Mouse (Mus musculus): ENCODE data around the gene Primpol. TPM values are rescaled to one million over a fixed set of nuclear protein-coding genes. Genes with fewer than 3 reads are reported as not detected.

Primpol gene
- polyA plus RNA-seq, 1 experiment from 2014 or later: 7.9 TPM

DNA sequence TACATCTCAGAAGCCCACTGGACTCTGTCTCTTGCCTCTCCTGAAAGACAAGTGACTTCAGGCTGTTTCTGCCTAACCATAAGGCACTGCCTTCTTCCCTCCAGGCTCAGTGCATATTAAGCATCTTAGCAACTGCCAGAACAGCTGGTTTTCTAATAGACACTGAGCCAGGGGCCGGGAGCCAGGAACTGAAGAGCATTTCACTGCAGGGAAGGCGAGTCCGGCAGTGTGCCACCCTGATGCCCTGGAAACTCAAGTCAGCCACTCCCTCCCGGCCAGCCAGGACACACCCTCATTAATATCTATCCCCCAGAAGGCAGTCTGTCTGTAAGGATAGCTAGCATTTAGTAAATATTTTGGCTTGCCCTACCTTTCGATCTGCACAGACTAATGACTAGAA lies 77.3 kb downstream of the Primpol start:
- ATAC-seq (ENCODE audit: low read depth): peak; percentile 51; the same call in 1 of the 2 replicates
- 52% methylated on average over 5 of the region's 5 CpGs for WGBS

DNA sequence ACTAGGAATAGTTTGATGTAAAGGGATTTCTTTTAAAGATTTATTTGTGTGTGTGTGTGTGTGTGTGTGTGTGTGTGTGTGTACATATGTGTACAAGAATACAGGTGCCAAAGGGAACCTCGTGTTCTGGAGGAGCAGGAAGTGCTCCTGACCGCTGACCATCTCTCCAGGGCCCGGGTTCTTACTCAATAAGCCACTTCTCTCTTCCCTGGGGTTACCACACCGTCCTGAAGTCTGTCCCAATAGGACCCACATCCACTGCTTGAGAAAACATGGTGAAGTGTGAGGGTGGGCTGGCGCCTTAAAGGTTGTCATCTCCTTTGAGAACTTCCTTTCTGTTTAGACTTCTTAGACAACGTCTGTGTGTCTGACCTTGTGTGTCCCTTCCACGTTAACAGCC lies 83.1 kb downstream of the Primpol start:
- H3K36me3 ChIP-seq (ENCODE audit: control insufficient read depth, insufficient read depth, low read length): no peaks in the 10 kb centered on the region
- H3K27me3 ChIP-seq (ENCODE audit: control insufficient read depth, insufficient read depth, low read length): no peaks in the 10 kb centered on the region
- ATAC-seq (ENCODE audit: low read depth): no peak
- no peaks in the 10 kb centered on the region for H3K4me1 ChIP-seq (ENCODE audit: control insufficient read depth, insufficient read depth, low read length)
- WGBS: 85% methylated on average over 7 of the region's 7 CpGs
- H3K9me3 ChIP-seq (ENCODE audit: control insufficient read depth, low read length): no peaks in the 10 kb centered on the region
- H3K4me3 ChIP-seq (ENCODE audit: low read depth, low read length): no peak overlapping the region
- H3K9ac ChIP-seq (replicated peaks; ENCODE audit: low read depth, low read length): no peak overlapping the region
- no peak overlapping the region for H3K27ac ChIP-seq (ENCODE audit: low read depth, low read length)
- no peak overlapping the region for H3K4me2 ChIP-seq (ENCODE audit: low read depth, low read length)

More for the DNA sequence above, 77.3 kb downstream of the Primpol start:
- Histone ChIP-seq H3K9me3 (ENCODE audit: control insufficient read depth, low read length) (no peaks in the 10 kb centered on the region), H3K27me3 (ENCODE audit: control insufficient read depth, insufficient read depth, low read length) (no peaks in the 10 kb centered on the region), H3K4me1 (ENCODE audit: control insufficient read depth, insufficient read depth, low read length) (no peaks in the 10 kb centered on the region), H3K9ac (replicated peaks; ENCODE audit: low read depth, low read length) (no peak overlapping the region), H3K4me3 (ENCODE audit: low read depth, low read length) (no peak overlapping the region), H3K27ac (ENCODE audit: low read depth, low read length) (no peak overlapping the region), H3K4me2 (ENCODE audit: low read depth, low read length) (no peak overlapping the region), H3K36me3 (ENCODE audit: control insufficient read depth, insufficient read depth, low read length) (no peaks in the 10 kb centered on the region)

DNA sequence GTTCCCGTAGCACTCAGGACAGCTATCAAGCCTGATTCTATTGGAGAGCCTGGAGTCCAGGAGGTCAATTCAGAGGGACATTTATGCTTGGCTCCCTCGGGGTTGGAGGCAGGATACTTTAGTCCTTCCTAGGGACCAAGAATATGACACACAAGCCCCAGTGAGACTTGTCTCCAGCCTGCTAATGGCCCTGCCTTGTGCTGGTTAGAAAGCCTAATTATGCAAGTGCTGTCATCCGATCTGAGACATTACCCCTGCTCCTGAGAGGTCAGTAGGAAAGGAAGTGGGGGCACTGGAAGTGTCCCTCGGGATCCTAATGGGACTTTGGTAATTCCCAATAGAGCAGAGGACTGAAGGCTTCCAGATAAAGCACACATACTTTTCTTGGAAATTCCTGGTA lies 86.5 kb downstream of the Primpol start:
- 25% methylated on average over 4 of the region's 4 CpGs for WGBS
- no peak overlapping the region for H3K4me2 ChIP-seq (ENCODE audit: low read depth, low read length)
- ATAC-seq (ENCODE audit: low read depth): no peak

DNA sequence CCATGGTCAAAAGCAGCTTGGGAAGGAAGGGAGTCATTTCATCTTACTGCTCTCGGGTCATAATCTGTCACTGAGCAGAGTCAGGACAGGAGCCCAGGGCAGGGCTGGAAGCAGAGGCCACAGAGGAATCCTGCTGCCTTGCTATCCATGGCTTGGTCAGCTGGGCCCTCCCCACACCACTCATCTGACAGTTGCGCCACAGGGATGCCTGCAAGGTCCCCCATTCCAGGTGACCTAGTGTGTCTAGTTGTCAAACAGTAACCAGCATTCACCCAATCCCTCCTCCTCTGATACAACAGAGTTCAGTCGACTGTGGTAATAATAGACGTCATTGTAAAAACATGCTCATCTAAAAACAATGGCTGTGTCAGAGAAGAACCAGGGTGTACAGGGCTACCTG lies 87.5 kb downstream of the Primpol start:
- Histone ChIP-seq H3K9me3 (ENCODE audit: control insufficient read depth, low read length) (no peaks in the 10 kb centered on the region), H3K4me1 (ENCODE audit: control insufficient read depth, insufficient read depth, low read length) (no peaks in the 10 kb centered on the region), H3K27me3 (ENCODE audit: control insufficient read depth, insufficient read depth, low read length) (no peaks in the 10 kb centered on the region), H3K27ac (ENCODE audit: low read depth, low read length) (no peak overlapping the region), H3K9ac (replicated peaks; ENCODE audit: low read depth, low read length) (no peak overlapping the region), H3K4me3 (ENCODE audit: low read depth, low read length) (no peak overlapping the region), H3K36me3 (ENCODE audit: control insufficient read depth, insufficient read depth, low read length) (no peaks in the 10 kb centered on the region), H3K4me2 (ENCODE audit: low read depth, low read length) (no peak overlapping the region)
- WGBS: 76% methylated on average over 4 of the region's 4 CpGs
- ATAC-seq (ENCODE audit: low read depth): no peak

More for the DNA sequence above, 86.5 kb downstream of the Primpol start:
- Histone ChIP-seq H3K4me3 (ENCODE audit: low read depth, low read length) (no peak overlapping the region), H3K9me3 (ENCODE audit: control insufficient read depth, low read length) (no peaks in the 10 kb centered on the region), H3K27me3 (ENCODE audit: control insufficient read depth, insufficient read depth, low read length) (no peaks in the 10 kb centered on the region), H3K36me3 (ENCODE audit: control insufficient read depth, insufficient read depth, low read length) (no peaks in the 10 kb centered on the region), H3K4me1 (ENCODE audit: control insufficient read depth, insufficient read depth, low read length) (no peaks in the 10 kb centered on the region), H3K27ac (ENCODE audit: low read depth, low read length) (no peak overlapping the region), H3K9ac (replicated peaks; ENCODE audit: low read depth, low read length) (no peak overlapping the region)

DNA sequence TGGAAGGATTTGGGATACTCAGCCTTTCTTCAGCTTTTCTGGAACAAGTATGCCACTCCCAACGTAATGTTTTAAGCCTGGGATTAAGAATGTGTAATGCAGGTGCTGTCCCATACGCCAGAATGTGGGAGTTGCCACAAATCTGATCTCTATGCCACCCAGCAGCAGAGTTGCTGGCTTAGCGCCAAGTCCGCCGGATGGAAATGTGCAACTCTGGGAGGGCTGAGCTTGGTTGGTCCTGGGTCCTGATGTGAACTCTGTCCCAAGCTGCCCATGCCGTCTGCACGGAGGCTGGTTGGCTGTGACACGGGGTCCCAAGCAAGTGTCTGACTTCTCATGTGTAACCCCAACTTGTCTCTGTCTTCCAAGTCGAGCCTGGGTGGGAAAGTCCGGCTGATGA lies 90.2 kb downstream of the Primpol start:
- no peaks in the 10 kb centered on the region for H3K36me3 ChIP-seq (ENCODE audit: control insufficient read depth, insufficient read depth, low read length)
- WGBS: 71% methylated on average over 10 of the region's 10 CpGs
- no peak overlapping the region for H3K4me3 ChIP-seq (ENCODE audit: low read depth, low read length)
- no peaks in the 10 kb centered on the region for H3K4me1 ChIP-seq (ENCODE audit: control insufficient read depth, insufficient read depth, low read length)
- no peak overlapping the region for H3K9ac ChIP-seq (replicated peaks; ENCODE audit: low read depth, low read length)
- H3K9me3 ChIP-seq (ENCODE audit: control insufficient read depth, low read length): no peaks in the 10 kb centered on the region
- ATAC-seq (ENCODE audit: low read depth): no peak
- no peak overlapping the region for H3K4me2 ChIP-seq (ENCODE audit: low read depth, low read length)
- no peaks in the 10 kb centered on the region for H3K27me3 ChIP-seq (ENCODE audit: control insufficient read depth, insufficient read depth, low read length)
- no peak overlapping the region for H3K27ac ChIP-seq (ENCODE audit: low read depth, low read length)

DNA sequence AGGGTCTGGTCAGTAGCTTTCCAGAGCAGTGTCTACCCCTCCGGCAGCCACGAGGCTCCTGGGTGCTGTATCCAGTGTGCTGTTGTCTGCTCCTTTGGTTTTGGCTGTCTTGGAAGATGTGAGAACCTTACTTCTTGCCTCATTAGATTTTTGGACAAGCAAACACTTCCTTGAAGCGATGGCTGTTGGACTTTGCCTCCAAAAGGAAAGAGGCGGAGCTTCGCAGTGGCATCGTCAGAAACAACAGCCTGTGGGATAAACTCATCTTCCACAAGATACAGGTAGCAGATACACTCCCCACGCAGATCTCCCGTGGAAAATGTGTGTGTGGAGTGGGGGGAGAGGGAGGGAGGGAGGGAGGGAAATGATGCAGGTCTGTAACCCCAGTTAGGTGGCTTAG lies 90.9 kb downstream of the Primpol start:
- Histone ChIP-seq H3K27ac (ENCODE audit: low read depth, low read length) (no peak overlapping the region), H3K4me3 (ENCODE audit: low read depth, low read length) (no peak overlapping the region), H3K9ac (replicated peaks; ENCODE audit: low read depth, low read length) (no peak overlapping the region), H3K4me1 (ENCODE audit: control insufficient read depth, insufficient read depth, low read length) (no peaks in the 10 kb centered on the region), H3K27me3 (ENCODE audit: control insufficient read depth, insufficient read depth, low read length) (no peaks in the 10 kb centered on the region), H3K4me2 (ENCODE audit: low read depth, low read length) (no peak overlapping the region), H3K9me3 (ENCODE audit: control insufficient read depth, low read length) (no peaks in the 10 kb centered on the region), H3K36me3 (ENCODE audit: control insufficient read depth, insufficient read depth, low read length) (no peaks in the 10 kb centered on the region)
- no peak for ATAC-seq (ENCODE audit: low read depth)
- WGBS: 94% methylated on average over 8 of the region's 8 CpGs

Other genes with a start within 250 kb of the Primpol start
- gene Acsl1, start 146.2 kb downstream of the Primpol start, polyA plus RNA-seq (2014; fragmentation: Nextera tagmentation; extraction: Ambion mirVana): 19.9 and 21.8 TPM in 2 replicates
- gene Cenpu, start 65.2 kb downstream of the Primpol start, polyA plus RNA-seq (2014; fragmentation: Nextera tagmentation; extraction: Ambion mirVana): 6.7 and 7.0 TPM in 2 replicates
- gene Casp3, start 79 bp upstream of the Primpol start, polyA plus RNA-seq (2014; fragmentation: Nextera tagmentation; extraction: Ambion mirVana): 181 and 191 TPM in 2 replicates
- 8.9 and 10.6 TPM in 2 replicates for gene Irf2, start 122.5 kb upstream of the Primpol start, polyA plus RNA-seq (2014; fragmentation: Nextera tagmentation; extraction: Ambion mirVana)